Mouse (Mus musculus) small intestine, adult 2 months (tissue): ENCODE measurements at regions not wholly inside any gene's neighbourhood (a gene's known extent, or its start where the extent isn't known, plus 50 kb on each side); places are given as distances from the start of the nearest gene placed in this dataset.

Experiments
- CTCF ChIP-seq: fragments of 200-500 bp; IDR thresholded peaks from 2 replicates; pipeline ENCODE4 v1.5.1; 2012; ENCODE audit warnings: low read depth, mild to moderate bottlenecking, control low read depth, inconsistent platforms, low read length, moderate library complexity, mixed read lengths; ENCODE audit not compliant: insufficient replicate concordance, insufficient read length; ENCODE audit errors: extremely low read depth
- POLR2A ChIP-seq: fragments of 200-500 bp; IDR thresholded peaks from 2 replicates; pipeline ENCODE4 v1.6.1; 2012; ENCODE audit warnings: low read depth, mild to moderate bottlenecking, control low read depth, inconsistent platforms, low read length, moderate library complexity

DNA sequence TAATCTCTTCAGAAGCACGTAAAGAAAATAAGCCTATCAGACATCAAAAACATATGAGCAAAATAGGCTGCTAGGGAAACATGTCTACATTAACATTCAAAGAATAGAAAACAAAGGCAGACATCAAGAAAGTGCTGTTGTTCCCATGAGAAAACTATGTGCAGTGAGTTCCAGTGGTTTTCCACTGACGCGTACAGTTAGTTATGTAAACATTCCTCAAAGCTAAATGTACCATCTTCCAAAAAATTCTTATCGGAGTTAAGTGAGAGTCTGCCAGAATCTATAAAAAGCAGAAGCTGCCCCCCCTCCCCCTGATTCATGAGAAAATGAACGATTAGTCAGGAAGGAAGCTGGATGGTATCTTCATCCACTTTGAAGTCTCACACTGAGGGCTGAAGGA is 155.3 kb downstream of the Rassf9 start:
- no peak for TF ChIP-seq POLR2A
- no peak for TF ChIP-seq CTCF
